Mouse (Mus musculus): ENCODE results near the gene Hecw2.

Gene Hecw2

GRCm38 (mm10) chr1:53776176-53776905 lies 418.6 kb downstream of the Hecw2 start:
- WGBS = 78% methylated on average over 7 of the region's 7 CpGs

- 90% methylated on average over 2 of the region's 2 CpGs for WGBS
Observed at GRCm38 (mm10) chr1:53775545-53775944, 419.4 kb downstream of the Hecw2 start.

GRCm38 (mm10) chr1:53775036-53775435 lies 419.9 kb downstream of the Hecw2 start:
- WGBS = 74% methylated on average over 6 of the region's 6 CpGs

GRCm38 (mm10) chr1:53774571-53774970 lies 420.4 kb downstream of the Hecw2 start:
- 91% methylated on average over 3 of the region's 3 CpGs for WGBS

DNA sequence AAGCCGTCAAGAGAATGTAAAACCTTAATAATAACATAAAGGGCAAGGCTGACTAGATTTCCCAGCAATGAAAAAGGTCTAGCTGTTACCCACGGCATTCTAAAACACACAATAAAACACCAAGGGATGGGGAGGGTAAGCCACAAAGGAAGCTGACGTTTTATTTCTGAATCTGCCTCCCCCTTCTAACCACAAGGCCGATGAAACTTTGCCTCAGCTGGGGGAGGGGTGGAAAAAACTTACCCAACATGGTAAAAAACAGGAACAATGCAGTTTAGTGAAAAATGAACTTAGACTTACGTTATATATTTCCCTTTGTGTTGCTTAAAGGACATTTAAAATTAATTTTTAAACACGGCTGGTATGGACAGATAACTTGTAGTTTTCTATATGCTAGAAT lies 421.0 kb downstream of the Hecw2 start:
- 60% methylated on average over 6 of the region's 6 CpGs for WGBS

- 87% methylated on average over 3 of the region's 3 CpGs for WGBS
Observed at GRCm38 (mm10) chr1:53772967-53773366, 422.0 kb downstream of the Hecw2 start.

DNA sequence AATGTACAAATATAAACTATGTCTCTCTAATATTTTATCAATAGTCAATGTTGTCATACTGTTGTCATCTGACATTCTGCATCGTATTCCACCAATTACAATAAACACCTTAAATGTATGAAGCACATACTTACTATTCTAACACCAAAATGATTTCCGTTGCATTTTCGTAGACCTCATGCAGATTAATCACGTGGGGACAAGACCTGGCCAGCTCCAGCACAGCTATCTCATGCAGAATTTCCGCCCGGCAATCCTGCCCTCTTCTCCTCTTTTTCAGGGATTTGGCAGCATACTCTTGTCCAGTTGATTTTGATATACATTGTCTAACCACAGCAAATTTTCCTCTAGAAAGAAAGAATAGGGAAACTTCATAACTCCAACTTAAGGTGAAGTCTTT lies 423.5 kb downstream of the Hecw2 start:
- 89% methylated on average over 6 of the region's 6 CpGs for WGBS

DNA sequence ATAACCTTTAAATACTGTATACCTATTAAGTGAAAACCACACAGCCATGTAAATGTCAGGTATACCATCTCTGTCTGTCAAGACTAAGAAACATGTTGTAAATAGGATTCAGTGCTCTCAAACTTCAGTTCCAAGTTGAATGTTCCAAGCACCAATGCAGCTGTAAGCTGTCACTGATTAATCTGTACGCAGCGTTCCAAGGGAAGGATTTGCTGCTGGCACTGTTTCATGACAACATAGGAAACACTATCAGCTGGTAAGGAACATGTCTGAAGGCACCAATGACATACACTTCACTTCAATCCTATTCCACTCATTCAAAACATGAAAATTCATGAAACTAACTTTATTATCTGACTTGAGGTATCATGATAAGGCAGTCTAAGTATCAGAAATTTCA lies 428.9 kb downstream of the Hecw2 start:
- WGBS = 64% methylated on average over 2 of the region's 2 CpGs

DNA sequence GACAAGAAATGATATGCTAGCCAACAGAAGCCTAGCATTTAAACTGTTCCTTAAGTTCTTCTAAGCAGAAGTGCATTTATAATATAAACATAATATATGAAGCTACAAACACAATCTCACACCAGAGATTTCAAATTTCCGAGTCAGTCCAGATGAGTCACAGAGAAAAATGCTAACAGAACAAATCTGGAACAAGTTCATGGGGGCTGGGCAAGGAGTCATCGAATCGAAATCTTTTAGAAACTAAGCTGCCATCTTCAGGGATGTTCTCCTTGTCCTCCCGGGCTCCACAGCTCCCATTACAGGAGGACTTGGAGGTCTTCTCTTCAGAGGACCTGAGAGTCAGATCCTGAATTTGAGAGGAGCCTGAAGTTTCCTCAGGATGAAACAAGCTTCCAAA lies 437.7 kb downstream of the Hecw2 start:
- 71% methylated on average over 4 of the region's 4 CpGs for WGBS

Data from cerebral cortex, adult 2 months (tissue).